Mouse (Mus musculus): ENCODE data around the gene Pcmt1.

- TF ChIP-seq CTCF (IDR thresholded peaks at IDR 0.05; ENCODE audit: borderline replicate concordance, insufficient read depth, low read length) (no peak), POLR2A (IDR thresholded peaks at IDR 0.05; ENCODE audit: low read depth, low read length) (no peak)
These were observed 94.2 kb downstream of the Pcmt1 start for GRCm38 (mm10) chr10:7586771-7587170.

Measured in embryonic fibroblast, embryonic 13.5 days (primary cell).